Mouse (Mus musculus): ENCODE data around the gene Mbip. TPM values are rescaled to one million over a fixed set of nuclear protein-coding genes. Genes with fewer than 3 reads are reported as not detected.

The Mbip gene
- polyA plus RNA-seq (2012; rRNA removed), result 30.3 and 37.8 TPM in 2 replicates

DNA sequence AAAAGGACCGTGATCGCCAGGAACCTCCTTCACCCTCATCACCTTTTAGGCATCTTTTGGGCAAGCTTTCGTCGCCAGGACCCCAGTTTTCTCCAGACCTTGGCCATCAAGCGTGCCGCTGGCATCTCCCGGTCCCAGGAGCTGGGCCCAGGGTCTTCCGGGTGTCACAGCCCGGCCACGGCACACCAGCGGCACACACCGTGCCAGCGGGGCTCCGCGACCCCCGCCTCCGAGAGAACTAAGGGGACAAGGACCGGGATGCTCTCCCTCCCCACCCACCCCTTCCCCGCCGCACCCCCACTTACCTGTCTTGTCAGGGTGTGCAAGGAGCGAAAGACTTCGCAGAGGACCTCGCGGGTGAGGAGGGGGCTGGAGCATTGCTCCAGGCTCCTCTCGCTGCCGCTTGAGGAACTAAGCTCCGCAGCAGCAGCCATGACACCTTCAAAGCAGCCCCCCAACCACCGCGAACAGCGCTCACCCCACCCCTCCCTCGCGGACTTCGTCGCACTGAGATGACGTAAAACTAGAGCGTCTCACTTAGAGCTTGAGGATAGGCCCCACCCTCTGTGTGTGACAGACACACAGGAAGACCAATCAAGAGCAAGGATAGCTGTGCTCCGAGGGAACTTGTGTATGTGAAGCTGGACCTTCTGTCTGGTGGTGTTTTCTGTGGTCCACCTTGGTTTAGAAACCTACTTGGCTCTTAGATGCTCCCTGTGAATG is at the start of gene Mbip:
Gene Mbip, minus strand, starts transcription at position 528 of the 723 bp plus-strand sequence.
- DNase-seq, result peak; percentile 98
- no peaks in the 10 kb centered on the region; the same call in 1 of the 2 replicates for H3K4me1 ChIP-seq (ENCODE audit: control insufficient read depth, insufficient read depth, low read length)
- TF ChIP-seq POLR2A (IDR thresholded peaks at IDR 0.05; ENCODE audit: borderline replicate concordance, extremely low read depth, low read depth, low read length) (peak; percentile 84; the same call in 1 of the 2 replicates), CTCF (IDR thresholded peaks at IDR 0.05; ENCODE audit: insufficient read depth, low read length) (no peak)
- H3K4me3 ChIP-seq (replicated peaks; ENCODE audit: extremely low read depth, low read depth, low read length), result peak within 1 kb of the TSS; percentile 98
- WGBS, result under 1% methylated on average over 37 of the region's 37 CpGs

DNA sequence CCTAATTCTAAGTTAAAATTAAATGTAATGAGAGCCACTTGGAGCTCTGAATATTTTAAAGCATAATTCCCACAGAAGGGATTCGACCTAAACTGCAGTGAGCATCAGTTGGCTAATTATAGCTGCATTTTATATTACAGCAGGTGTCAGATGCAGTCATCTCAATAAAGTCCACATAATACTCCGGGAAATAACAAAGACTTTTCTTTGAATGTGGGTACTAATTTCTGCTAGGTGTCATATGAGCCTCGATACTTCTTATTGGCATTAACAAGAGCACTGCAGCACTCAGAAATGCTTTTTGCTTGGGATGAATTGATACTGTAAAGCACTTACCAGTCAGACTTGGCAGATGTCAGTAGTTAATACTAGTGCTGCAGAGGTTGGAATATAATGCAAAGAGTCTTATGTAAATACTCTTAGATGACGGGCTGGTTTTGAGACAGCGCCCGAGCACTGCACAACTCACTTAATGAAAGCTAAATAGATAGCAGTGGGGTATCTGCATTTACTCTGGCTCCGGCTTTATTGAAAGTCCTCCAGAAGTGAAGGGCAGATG is 42.0 kb upstream of the Mbip start:
- 53% methylated on average over 7 of the region's 7 CpGs for WGBS
- Histone ChIP-seq H3K4me3 (replicated peaks; ENCODE audit: extremely low read depth, low read depth, low read length) (no peak overlapping the region), H3K4me1 (ENCODE audit: control insufficient read depth, insufficient read depth, low read length) (no peaks in the 10 kb centered on the region; the same call in 1 of the 2 replicates)
- DNase-seq, result no peak
- TF ChIP-seq CTCF (IDR thresholded peaks at IDR 0.05; ENCODE audit: insufficient read depth, low read length), result no peak
- TF ChIP-seq POLR2A (IDR thresholded peaks at IDR 0.05; ENCODE audit: borderline replicate concordance, extremely low read depth, low read depth, low read length), result no peak

DNA sequence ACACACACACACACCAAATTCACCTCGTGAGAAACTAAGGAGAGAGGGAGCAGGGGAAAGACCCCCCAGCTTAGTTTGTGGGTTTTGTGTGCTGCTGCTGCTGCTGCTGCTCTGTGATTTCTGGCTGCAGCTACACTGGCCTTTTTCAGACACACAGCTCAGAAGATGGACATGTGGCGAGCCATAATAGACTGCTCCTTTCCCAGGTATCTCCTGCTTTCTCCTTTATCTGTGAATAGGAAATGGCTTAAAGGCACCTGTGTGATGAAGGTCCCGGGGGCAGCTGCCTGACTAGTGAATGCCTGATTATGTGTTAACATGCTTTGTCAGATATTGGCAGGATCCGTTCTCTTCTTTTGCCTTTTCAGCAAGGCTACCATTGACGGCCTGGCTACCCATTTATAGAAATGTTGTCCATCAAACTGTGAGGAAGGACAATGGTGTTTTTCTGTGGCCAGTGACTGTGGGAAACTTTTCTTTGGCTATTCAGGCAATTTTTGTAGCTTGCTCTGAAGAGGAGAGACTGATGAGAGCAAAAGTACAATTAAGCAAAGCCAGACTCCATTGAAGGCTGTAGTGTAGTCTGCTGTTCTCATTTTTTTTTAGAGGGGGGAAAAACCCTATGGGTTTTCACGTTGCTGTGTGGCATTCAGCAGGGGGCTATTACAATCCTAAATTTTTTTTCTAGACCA is 41.4 kb upstream of the Mbip start:
- TF ChIP-seq POLR2A (IDR thresholded peaks at IDR 0.05; ENCODE audit: borderline replicate concordance, extremely low read depth, low read depth, low read length) (no peak), CTCF (IDR thresholded peaks at IDR 0.05; ENCODE audit: insufficient read depth, low read length) (no peak)
- 62% methylated on average over 6 of the region's 6 CpGs for WGBS
- no peak for DNase-seq
- H3K4me3 ChIP-seq (replicated peaks; ENCODE audit: extremely low read depth, low read depth, low read length), result no peak overlapping the region
- H3K4me1 ChIP-seq (ENCODE audit: control insufficient read depth, insufficient read depth, low read length), result no peaks in the 10 kb centered on the region; the same call in 1 of the 2 replicates

DNA sequence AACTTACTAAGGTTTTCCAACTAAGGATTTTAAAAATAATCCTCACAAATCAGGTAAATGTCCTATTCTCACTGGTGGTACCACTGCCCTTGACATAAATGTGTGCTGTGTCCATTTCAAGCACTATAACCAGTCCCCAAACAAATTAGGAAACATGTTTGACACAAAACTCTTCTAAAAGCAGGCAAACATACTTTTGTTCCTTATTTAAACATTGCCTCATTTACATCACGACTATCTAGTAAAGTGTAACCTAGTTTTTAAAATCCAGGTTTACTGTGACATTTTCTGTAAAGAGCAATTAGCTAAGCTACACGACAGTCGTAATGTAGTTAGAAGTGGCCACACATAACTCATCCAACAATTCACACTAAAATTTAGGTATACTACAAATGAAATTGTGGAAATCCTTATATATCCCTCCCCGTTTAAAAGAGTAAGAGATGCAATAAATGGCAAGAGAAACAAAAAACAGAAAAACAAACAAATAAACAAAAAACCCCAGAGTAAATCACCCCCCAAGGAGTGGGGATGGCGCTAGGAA is 851 bp downstream of the Mbip start:
- Histone ChIP-seq H3K4me3 (replicated peaks; ENCODE audit: extremely low read depth, low read depth, low read length) (peak overlapping the region; percentile 98), H3K4me1 (ENCODE audit: control insufficient read depth, insufficient read depth, low read length) (no peaks in the 10 kb centered on the region; the same call in 1 of the 2 replicates)
- TF ChIP-seq POLR2A (IDR thresholded peaks at IDR 0.05; ENCODE audit: borderline replicate concordance, extremely low read depth, low read depth, low read length), result no peak
- TF ChIP-seq CTCF (IDR thresholded peaks at IDR 0.05; ENCODE audit: insufficient read depth, low read length), result no peak
- no peak for DNase-seq
- WGBS, result 2% methylated on average over 5 of the region's 5 CpGs

DNA sequence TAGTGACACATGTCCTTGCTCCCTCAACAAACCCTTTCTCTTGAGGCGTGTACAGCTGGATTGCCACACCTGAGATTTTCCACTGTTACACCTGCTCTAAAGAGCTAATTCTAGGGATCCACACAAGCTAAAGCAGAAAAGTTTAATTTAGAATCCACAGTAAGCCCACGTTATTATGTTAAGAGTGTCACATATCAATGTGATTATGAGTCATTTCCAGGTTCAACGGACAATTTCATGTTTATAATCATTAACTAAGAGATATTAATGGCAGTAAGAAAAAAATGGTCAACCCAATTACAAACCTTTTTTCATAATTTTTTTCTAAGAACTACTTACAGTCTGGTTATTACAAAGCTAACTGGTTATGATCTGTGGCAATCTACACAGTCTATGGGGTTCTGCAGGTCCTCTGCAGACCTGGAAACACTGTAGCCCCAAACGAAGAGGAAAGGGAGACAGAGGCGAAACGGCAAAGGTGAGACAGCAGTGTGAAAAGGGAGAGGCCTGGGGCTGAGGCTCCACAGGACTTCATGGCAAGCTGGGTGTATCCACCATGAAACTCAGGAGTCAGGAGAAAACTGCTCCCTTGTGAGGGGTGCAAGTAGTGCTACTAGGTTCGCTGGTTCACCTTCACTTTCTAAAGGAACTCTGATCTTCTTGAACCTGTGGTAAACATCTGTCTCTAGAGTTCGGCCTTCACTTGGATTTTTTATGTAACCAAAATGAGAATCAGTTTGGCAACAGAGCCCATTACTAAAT is 6.2 kb downstream of the Mbip start:
- Histone ChIP-seq H3K4me3 (replicated peaks; ENCODE audit: extremely low read depth, low read depth, low read length) (no peak overlapping the region), H3K4me1 (ENCODE audit: control insufficient read depth, insufficient read depth, low read length) (no peaks in the 10 kb centered on the region; the same call in none of the 2 replicates)
- TF ChIP-seq POLR2A (IDR thresholded peaks at IDR 0.05; ENCODE audit: borderline replicate concordance, extremely low read depth, low read depth, low read length), result no peak
- no peak for TF ChIP-seq CTCF (IDR thresholded peaks at IDR 0.05; ENCODE audit: insufficient read depth, low read length)
- WGBS, result 68% methylated on average over 8 of the region's 8 CpGs
- DNase-seq, result no peak

- 58% methylated on average over 2 of the region's 2 CpGs for WGBS
- no peak overlapping the region for H3K4me3 ChIP-seq (replicated peaks; ENCODE audit: extremely low read depth, low read depth, low read length)
- TF ChIP-seq CTCF (IDR thresholded peaks at IDR 0.05; ENCODE audit: insufficient read depth, low read length), result no peak
- H3K4me1 ChIP-seq (ENCODE audit: control insufficient read depth, insufficient read depth, low read length), result peaks cover 2% of the 10 kb centered on the region
- DNase-seq, result no peak
These were observed 12.2 kb downstream of the Mbip start for GRCm38 (mm10) chr12:56333461-56333860.

DNA sequence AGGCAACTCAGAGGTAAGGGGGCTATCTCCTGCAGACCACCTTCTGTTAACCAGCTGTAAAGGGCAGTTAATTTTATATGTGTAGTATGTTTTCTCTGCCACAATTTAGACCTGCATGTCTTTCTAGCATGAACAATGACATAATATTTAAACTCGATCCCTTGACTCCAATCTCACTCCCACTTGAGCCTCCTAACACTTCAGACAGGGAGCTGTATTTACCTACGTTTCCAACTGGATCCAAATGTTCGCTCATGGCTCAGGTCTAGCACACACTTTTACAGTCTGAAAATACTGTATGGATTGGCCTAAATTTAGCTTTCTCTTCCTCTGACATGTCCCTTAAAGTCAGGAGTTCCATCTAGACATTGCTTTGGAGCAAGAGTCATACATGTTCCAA is 13.2 kb downstream of the Mbip start:
- Histone ChIP-seq H3K4me1 (ENCODE audit: control insufficient read depth, insufficient read depth, low read length) (peaks cover 2% of the 10 kb centered on the region), H3K4me3 (replicated peaks; ENCODE audit: extremely low read depth, low read depth, low read length) (no peak overlapping the region)
- WGBS, result 80% methylated on average over 3 of the region's 3 CpGs
- TF ChIP-seq POLR2A (IDR thresholded peaks at IDR 0.05; ENCODE audit: borderline replicate concordance, extremely low read depth, low read depth, low read length), result no peak
- no peak for TF ChIP-seq CTCF (IDR thresholded peaks at IDR 0.05; ENCODE audit: insufficient read depth, low read length)
- no peak for DNase-seq

- Histone ChIP-seq H3K4me1 (ENCODE audit: control insufficient read depth, insufficient read depth, low read length) (peaks cover 2% of the 10 kb centered on the region), H3K4me3 (replicated peaks; ENCODE audit: extremely low read depth, low read depth, low read length) (no peak overlapping the region)
- 77% methylated on average over 6 of the region's 6 CpGs for WGBS
- DNase-seq, result no peak
- TF ChIP-seq CTCF (IDR thresholded peaks at IDR 0.05; ENCODE audit: insufficient read depth, low read length) (no peak), POLR2A (IDR thresholded peaks at IDR 0.05; ENCODE audit: borderline replicate concordance, extremely low read depth, low read depth, low read length) (no peak)
These were observed 18.2 kb downstream of the Mbip start for GRCm38 (mm10) chr12:56327448-56327998.

DNA sequence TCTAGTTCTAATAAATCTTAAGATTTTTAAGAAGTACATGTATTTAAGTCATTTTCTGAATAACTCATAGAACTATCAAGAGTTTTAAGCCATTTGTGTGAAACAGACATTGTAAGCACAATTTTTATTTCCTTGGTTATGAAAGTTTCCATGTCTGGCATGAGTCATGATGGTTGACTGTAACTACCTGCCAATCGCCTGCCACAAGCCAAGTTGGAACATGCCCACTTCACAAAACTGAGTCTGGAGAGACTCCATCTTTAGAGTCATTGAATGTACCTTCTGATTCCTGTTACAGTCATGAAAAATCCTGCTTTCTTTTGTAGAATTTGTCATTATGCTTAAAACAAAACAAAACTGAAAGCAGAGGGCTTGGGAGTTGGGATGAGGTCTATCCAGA is 19.8 kb downstream of the Mbip start:
- Histone ChIP-seq H3K4me1 (ENCODE audit: control insufficient read depth, insufficient read depth, low read length) (no peaks in the 10 kb centered on the region), H3K4me3 (replicated peaks; ENCODE audit: extremely low read depth, low read depth, low read length) (no peak overlapping the region)
- no peak for DNase-seq
- TF ChIP-seq POLR2A (IDR thresholded peaks at IDR 0.05; ENCODE audit: borderline replicate concordance, extremely low read depth, low read depth, low read length) (no peak), CTCF (IDR thresholded peaks at IDR 0.05; ENCODE audit: insufficient read depth, low read length) (no peak)
- 77% methylated on average over 1 of the region's 1 CpGs for WGBS

All from lung, adult 2 months (tissue).